In the genomic region with DNA sequence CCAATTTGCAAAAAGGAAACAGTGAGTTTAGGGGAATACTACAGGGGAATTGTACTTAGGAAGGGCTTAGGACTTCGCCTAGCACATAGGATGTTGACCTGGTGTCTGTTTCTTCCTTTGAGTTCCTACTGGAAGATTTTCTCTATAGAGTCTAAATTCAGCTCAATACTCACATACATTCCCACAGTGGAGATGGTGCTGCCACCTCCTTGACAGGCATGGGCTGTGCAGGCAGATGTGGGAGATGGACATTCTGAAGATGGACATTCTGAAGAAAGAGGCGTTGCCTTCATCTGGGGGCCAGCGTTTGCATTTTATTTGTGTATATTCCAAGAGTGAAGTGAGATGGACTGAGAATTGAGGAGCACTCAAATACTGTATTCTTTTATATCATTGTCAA, we compare ENCODE assay signal across 12 mouse cellular contexts.
"Had no signal": no experiment of that assay in that cellular context is flagged by ENCODE, and none has a peak within 500 bp of the region (broad histone marks: within the 10 kb centered on the region; RNA-seq: fewer than 3 reads in every experiment).

No protein-coding gene starts in this region.

- H3K27ac ChIP-seq: liver, embryonic 12.5 days; liver, embryonic 15.5 days; lung, embryonic 15.5 days; macrophage; midbrain, embryonic 12.5 days had no signal

- H3K27me3 ChIP-seq: liver, embryonic 12.5 days; liver, embryonic 15.5 days; lung, embryonic 15.5 days; midbrain, embryonic 12.5 days had no signal

- H3K4me2 ChIP-seq: liver, embryonic 12.5 days; liver, embryonic 15.5 days; lung, embryonic 15.5 days; midbrain, embryonic 12.5 days had no signal

- H3K36me3 ChIP-seq: liver, embryonic 12.5 days; liver, embryonic 15.5 days; lung, embryonic 15.5 days; midbrain, embryonic 12.5 days had no signal

- H3K9ac ChIP-seq: liver, embryonic 12.5 days; liver, embryonic 15.5 days; lung, embryonic 15.5 days; midbrain, embryonic 12.5 days had no signal

- DNase-seq: kidney, adult 11 months; kidney, postnatal 10 days; lung, adult 18-20 months; thymus, adult 2 months; thymus, postnatal 14 days; thymus, postnatal 4 days had no signal

- H3K4me1 ChIP-seq: liver, embryonic 12.5 days; liver, embryonic 15.5 days; lung, embryonic 15.5 days; midbrain, embryonic 12.5 days had no signal

- H3K9me3 ChIP-seq: liver, embryonic 12.5 days; liver, embryonic 15.5 days; lung, embryonic 15.5 days; midbrain, embryonic 12.5 days had no signal

- ATAC-seq: liver, embryonic 12.5 days; midbrain, embryonic 16.5 days had no signal

- H3K4me3 ChIP-seq: liver, embryonic 12.5 days; liver, embryonic 15.5 days; lung, embryonic 15.5 days; midbrain, embryonic 12.5 days had no signal
